Mouse (Mus musculus) thymus, adult 2 months (tissue): ENCODE data around the gene Dapp1.

Source experiments
- CTCF ChIP-seq: fragments of 200-500 bp; IDR thresholded peaks from 2 replicates; pipeline ENCODE4 v1.5.1; 2012; ENCODE audit warnings: mild to moderate bottlenecking, control low read depth, low read length, moderate library complexity, borderline replicate concordance; ENCODE audit not compliant: control insufficient read depth, poor library complexity, insufficient read depth; ENCODE audit errors: extremely low read depth
- POLR2A ChIP-seq: fragments of 200-500 bp; IDR thresholded peaks from 2 replicates; pipeline ENCODE4 v1.6.1; 2012; ENCODE audit warnings: mild to moderate bottlenecking, low read length, control low read depth, moderate library complexity; ENCODE audit not compliant: control insufficient read depth, poor library complexity, insufficient read depth; ENCODE audit errors: extremely low read depth

GRCm38 (mm10) chr3:137918932-137919311, 62.4 kb downstream of the Dapp1 start:
- TF ChIP-seq POLR2A: no peak
- no peak for TF ChIP-seq CTCF
